Mouse (Mus musculus): Measurements from ENCODE around the gene Spire2. TPM values are rescaled to one million over a fixed set of nuclear protein-coding genes. Genes with fewer than 3 reads are reported as not detected.

The Spire2 gene
- polyA plus RNA-seq, 1 experiment, result 56.2 TPM

DNA sequence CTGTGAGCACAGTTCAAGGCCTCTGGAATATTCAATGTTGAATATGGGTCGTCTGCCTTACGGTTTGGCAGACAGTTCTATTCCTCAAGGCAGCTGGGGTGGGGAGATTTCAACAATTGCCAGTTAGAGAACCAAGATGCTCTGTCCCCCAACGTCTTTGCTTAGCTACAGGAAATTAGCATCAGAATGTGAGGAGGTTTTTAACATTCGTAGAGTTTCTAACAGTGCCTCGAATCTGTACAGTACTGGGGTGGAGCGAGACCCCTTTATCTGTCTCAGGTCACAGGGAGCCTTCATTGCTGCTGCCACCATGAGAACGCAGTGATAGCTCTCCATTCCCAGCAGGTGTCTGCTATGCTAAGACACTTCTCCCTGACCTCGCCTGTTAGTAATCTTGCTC, 43.6 kb downstream of the Spire2 start:
- no peak for TF ChIP-seq POLR2A (IDR thresholded peaks at IDR 0.05; ENCODE audit: low read depth, low read length)
- no peak for TF ChIP-seq CTCF (IDR thresholded peaks at IDR 0.05; ENCODE audit: extremely low read depth, insufficient read length, insufficient replicate concordance, low read depth, low read length)
- peaks cover 3% of the 10 kb centered on the region; the same call in 1 of the 2 replicates for H3K36me3 ChIP-seq (ENCODE audit: control insufficient read depth, insufficient read depth, low read length)
- no peak overlapping the region for H3K4me3 ChIP-seq (ENCODE audit: low read depth, low read length)
- 62% methylated on average over 8 of the region's 8 CpGs for WGBS
- H3K4me1 ChIP-seq (ENCODE audit: control insufficient read depth, insufficient read depth, insufficient read length, low read length), result peaks cover 4% of the 10 kb centered on the region; the same call in 1 of the 2 replicates
- no peaks in the 10 kb centered on the region for H3K27me3 ChIP-seq (ENCODE audit: control insufficient read depth, insufficient read depth, low read length)
- H3K27ac ChIP-seq (ENCODE audit: insufficient read depth, low read depth, low read length), result no peak overlapping the region

DNA sequence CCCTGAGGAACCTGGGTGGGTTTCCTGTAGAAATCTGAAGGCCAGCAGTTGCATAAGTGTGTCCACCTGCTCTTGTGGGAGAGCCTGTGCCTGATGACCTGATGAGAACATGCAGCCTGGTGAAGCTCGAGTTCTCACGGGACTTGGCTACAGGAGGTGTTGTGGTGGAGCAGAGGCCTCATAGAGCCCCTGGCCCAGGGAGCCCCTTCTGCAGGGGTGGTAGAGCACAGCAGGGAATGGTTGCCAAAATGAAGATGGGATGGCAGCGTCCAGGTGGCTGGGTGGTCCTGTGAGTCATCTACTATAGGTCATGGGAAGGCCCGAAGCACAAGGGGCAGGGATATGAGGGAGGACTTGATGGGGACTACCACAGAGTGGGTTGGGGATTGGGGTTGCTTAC, 49.2 kb downstream of the Spire2 start:
- Histone ChIP-seq H3K4me3 (ENCODE audit: low read depth, low read length) (no peak overlapping the region), H3K27ac (ENCODE audit: insufficient read depth, low read depth, low read length) (no peak overlapping the region), H3K36me3 (ENCODE audit: control insufficient read depth, insufficient read depth, low read length) (peaks cover 43% of the 10 kb centered on the region), H3K4me1 (ENCODE audit: control insufficient read depth, insufficient read depth, insufficient read length, low read length) (peaks cover 4% of the 10 kb centered on the region; the same call in 1 of the 2 replicates), H3K27me3 (ENCODE audit: control insufficient read depth, insufficient read depth, low read length) (no peaks in the 10 kb centered on the region)
- TF ChIP-seq CTCF (IDR thresholded peaks at IDR 0.05; ENCODE audit: extremely low read depth, insufficient read length, insufficient replicate concordance, low read depth, low read length) (no peak), POLR2A (IDR thresholded peaks at IDR 0.05; ENCODE audit: low read depth, low read length) (no peak)
- 90% methylated on average over 4 of the region's 4 CpGs for WGBS

DNA sequence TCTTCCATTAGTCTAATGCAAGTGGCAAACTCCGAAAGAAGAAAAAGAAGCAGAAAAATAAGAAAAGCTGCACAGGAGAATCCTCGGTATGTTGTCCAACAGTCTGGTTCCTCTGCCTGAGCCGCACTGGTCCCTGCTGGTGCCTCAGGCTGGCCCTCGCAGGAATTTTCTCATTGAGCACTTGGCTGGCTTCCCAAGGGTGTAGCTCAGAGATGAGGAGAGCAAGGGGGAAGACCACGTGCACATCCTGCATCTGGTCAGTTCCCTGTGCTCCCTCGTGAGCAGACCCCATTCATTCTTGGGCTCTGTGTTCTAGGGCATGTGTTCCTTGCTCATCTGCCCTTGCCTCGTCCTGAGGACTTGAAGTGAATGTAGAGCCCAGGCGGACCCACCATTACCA, 50.0 kb downstream of the Spire2 start:
- peaks cover 4% of the 10 kb centered on the region; the same call in 1 of the 2 replicates for H3K4me1 ChIP-seq (ENCODE audit: control insufficient read depth, insufficient read depth, insufficient read length, low read length)
- H3K27ac ChIP-seq (ENCODE audit: insufficient read depth, low read depth, low read length), result no peak overlapping the region
- H3K27me3 ChIP-seq (ENCODE audit: control insufficient read depth, insufficient read depth, low read length), result no peaks in the 10 kb centered on the region
- TF ChIP-seq POLR2A (IDR thresholded peaks at IDR 0.05; ENCODE audit: low read depth, low read length) (no peak), CTCF (IDR thresholded peaks at IDR 0.05; ENCODE audit: extremely low read depth, insufficient read length, insufficient replicate concordance, low read depth, low read length) (no peak)
- H3K36me3 ChIP-seq (ENCODE audit: control insufficient read depth, insufficient read depth, low read length), result peaks cover 49% of the 10 kb centered on the region
- 70% methylated on average over 8 of the region's 8 CpGs for WGBS
- H3K4me3 ChIP-seq (ENCODE audit: low read depth, low read length), result no peak overlapping the region

DNA sequence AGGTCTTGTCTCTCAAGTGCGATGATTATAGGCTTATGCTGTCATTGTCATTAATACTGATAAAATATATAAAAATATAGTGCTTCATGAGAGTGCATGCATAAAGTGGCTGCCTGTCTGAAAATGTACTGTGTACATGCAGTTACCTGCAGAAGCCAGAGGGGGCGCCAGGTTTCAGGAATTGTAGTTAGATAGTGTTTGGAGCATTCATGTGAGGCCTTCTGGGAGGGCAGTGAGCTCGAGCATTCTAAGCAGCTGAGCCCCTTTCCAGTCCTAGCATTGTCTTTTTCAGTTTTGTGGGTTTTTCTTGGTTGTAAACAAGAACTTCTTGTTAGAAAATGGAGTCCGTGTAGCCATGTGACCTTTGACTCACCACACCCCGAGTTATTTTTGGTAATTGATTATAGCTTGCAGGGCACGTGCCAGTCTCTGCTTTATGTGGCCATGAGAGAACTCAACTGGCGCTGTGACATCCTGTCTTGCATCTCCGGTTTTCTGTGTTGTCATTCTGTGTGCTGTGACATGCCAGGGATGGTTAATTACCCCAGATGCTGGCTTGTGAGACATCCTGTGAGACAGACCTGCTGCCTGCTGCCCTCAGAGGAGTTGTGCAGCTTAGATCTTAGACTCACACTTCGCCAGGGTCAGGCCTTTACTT, 52.5 kb downstream of the Spire2 start:
- peak; percentile 81; the same call in 1 of the 2 replicates for TF ChIP-seq CTCF (IDR thresholded peaks at IDR 0.05; ENCODE audit: extremely low read depth, insufficient read length, insufficient replicate concordance, low read depth, low read length)
- TF ChIP-seq POLR2A (IDR thresholded peaks at IDR 0.05; ENCODE audit: low read depth, low read length), result no peak
- Histone ChIP-seq H3K27ac (ENCODE audit: insufficient read depth, low read depth, low read length) (no peak overlapping the region), H3K36me3 (ENCODE audit: control insufficient read depth, insufficient read depth, low read length) (peaks cover 73% of the 10 kb centered on the region), H3K27me3 (ENCODE audit: control insufficient read depth, insufficient read depth, low read length) (no peaks in the 10 kb centered on the region), H3K4me3 (ENCODE audit: low read depth, low read length) (no peak overlapping the region), H3K4me1 (ENCODE audit: control insufficient read depth, insufficient read depth, insufficient read length, low read length) (peaks cover 4% of the 10 kb centered on the region; the same call in 1 of the 2 replicates)
- WGBS, result 33% methylated on average over 9 of the region's 9 CpGs

DNA sequence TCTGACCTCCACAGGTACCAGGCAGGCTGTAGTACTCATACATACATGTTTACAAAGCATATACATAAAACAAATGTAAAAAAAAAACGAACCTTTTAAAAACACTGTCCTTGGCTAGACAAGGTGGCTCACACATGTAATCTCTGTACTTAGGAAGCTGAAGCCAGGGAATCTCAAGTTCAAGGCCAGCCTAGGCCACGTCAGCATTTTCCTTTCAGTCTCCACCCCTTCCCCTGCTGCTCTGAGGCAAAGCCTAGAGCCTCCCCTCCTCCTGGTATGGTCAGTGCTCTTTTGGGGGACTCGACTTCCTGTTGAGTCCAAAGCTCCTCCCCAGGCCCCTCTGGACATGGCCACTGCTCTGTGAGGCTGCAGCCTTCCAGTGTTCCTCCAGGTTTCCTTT, 54.5 kb downstream of the Spire2 start:
- Histone ChIP-seq H3K27me3 (ENCODE audit: control insufficient read depth, insufficient read depth, low read length) (no peaks in the 10 kb centered on the region), H3K4me1 (ENCODE audit: control insufficient read depth, insufficient read depth, insufficient read length, low read length) (peaks cover 4% of the 10 kb centered on the region; the same call in 1 of the 2 replicates), H3K36me3 (ENCODE audit: control insufficient read depth, insufficient read depth, low read length) (peaks cover 83% of the 10 kb centered on the region), H3K4me3 (ENCODE audit: low read depth, low read length) (no peak overlapping the region), H3K27ac (ENCODE audit: insufficient read depth, low read depth, low read length) (no peak overlapping the region)
- WGBS, result 83% methylated on average over 3 of the region's 3 CpGs
- TF ChIP-seq POLR2A (IDR thresholded peaks at IDR 0.05; ENCODE audit: low read depth, low read length) (no peak), CTCF (IDR thresholded peaks at IDR 0.05; ENCODE audit: extremely low read depth, insufficient read length, insufficient replicate concordance, low read depth, low read length) (no peak)

DNA sequence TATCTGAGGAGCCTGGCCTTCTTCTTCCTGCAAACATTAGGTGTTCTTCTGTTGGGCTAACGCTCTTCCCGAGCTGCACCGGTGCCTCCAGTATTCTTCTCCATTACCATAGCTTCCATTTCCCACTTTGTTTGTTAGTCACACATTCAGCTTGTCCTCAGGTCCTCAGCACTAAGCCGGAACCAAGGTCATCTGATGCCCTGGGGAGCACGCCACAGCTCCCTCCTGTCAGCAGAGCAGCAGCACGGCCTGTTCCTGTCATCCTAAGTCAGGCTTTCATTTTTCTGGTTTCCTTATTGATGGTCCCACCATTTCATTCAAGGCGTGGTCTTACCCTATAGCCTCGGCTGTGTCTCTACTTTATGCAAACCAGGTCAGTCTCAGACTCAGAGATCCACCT, 55.3 kb downstream of the Spire2 start:
- H3K36me3 ChIP-seq (ENCODE audit: control insufficient read depth, insufficient read depth, low read length), result peaks cover 84% of the 10 kb centered on the region
- WGBS, result 75% methylated on average over 8 of the region's 8 CpGs
- H3K4me3 ChIP-seq (ENCODE audit: low read depth, low read length), result no peak overlapping the region
- peaks cover 4% of the 10 kb centered on the region; the same call in 1 of the 2 replicates for H3K4me1 ChIP-seq (ENCODE audit: control insufficient read depth, insufficient read depth, insufficient read length, low read length)
- no peaks in the 10 kb centered on the region for H3K27me3 ChIP-seq (ENCODE audit: control insufficient read depth, insufficient read depth, low read length)
- H3K27ac ChIP-seq (ENCODE audit: insufficient read depth, low read depth, low read length), result no peak overlapping the region
- TF ChIP-seq CTCF (IDR thresholded peaks at IDR 0.05; ENCODE audit: extremely low read depth, insufficient read length, insufficient replicate concordance, low read depth, low read length), result no peak
- TF ChIP-seq POLR2A (IDR thresholded peaks at IDR 0.05; ENCODE audit: low read depth, low read length), result no peak

DNA sequence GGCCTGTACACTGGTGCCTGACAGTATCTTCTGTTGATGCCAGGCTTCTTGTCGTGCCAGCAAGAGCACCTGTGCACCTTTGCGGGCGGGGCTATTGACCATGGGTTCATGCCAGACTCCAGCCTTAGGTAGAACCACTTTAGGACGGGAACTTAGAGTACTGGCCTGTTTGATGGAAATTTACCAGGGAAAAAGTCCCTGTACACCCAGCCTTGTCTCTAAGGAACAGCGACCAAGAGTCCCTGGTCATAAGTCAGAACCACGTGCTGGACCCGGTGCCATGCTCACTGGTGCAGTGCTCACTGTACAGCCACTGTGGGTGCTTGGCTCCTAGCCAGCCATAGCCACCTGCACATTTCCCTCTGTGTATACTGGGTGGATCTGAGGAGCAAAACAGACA, 56.5 kb downstream of the Spire2 start:
- 39% methylated on average over 7 of the region's 7 CpGs for WGBS
- H3K27ac ChIP-seq (ENCODE audit: insufficient read depth, low read depth, low read length), result no peak overlapping the region
- TF ChIP-seq CTCF (IDR thresholded peaks at IDR 0.05; ENCODE audit: extremely low read depth, insufficient read length, insufficient replicate concordance, low read depth, low read length), result no peak
- TF ChIP-seq POLR2A (IDR thresholded peaks at IDR 0.05; ENCODE audit: low read depth, low read length), result no peak
- peaks cover 4% of the 10 kb centered on the region; the same call in 1 of the 2 replicates for H3K4me1 ChIP-seq (ENCODE audit: control insufficient read depth, insufficient read depth, insufficient read length, low read length)
- no peaks in the 10 kb centered on the region for H3K27me3 ChIP-seq (ENCODE audit: control insufficient read depth, insufficient read depth, low read length)
- peaks cover 83% of the 10 kb centered on the region for H3K36me3 ChIP-seq (ENCODE audit: control insufficient read depth, insufficient read depth, low read length)
- H3K4me3 ChIP-seq (ENCODE audit: low read depth, low read length), result no peak overlapping the region
